Mouse (Mus musculus): ENCODE results near the gene Ooep. TPM values are rescaled to one million over a fixed set of nuclear protein-coding genes. Genes with fewer than 3 reads are reported as not detected.
"Not testable (repeated sequence)": the region's sequence is repeated elsewhere in the genome, so short reads cannot be mapped to it uniquely, and the experiment has no call there.

Ooep gene
- polyA plus RNA-seq, 1 experiment from 2014 or later, result 1.4 TPM

DNA sequence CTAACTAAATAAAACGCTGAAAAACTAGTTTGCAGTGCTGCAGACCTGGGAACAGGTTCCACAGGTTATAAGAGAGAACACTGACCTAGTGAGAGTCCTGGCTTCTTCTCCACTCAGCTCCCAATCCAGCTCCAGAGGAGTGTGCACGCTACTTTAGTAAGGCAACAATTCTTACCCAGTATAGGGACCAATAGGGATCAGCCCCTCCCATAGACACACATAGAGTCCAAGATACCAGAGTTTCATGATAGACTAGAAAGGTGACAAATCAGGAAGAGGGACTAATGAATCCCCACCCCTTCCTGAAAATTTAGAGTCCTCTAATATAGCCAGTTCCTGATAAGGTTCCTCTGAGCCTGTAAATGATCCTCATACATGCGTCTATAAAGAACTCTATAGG is 31.5 kb downstream of the Ooep start:
- Histone ChIP-seq H3K4me2 (no peak overlapping the region), H3K4me1 (ENCODE audit: control insufficient read depth, insufficient read depth, low read length) (no peaks in the 10 kb centered on the region), H3K9ac (ENCODE audit: low read length) (no peak overlapping the region), H3K36me3 (ENCODE audit: control insufficient read depth, insufficient read depth, low read length) (no peaks in the 10 kb centered on the region), H3K27me3 (ENCODE audit: control insufficient read depth, insufficient read depth, low read length) (no peaks in the 10 kb centered on the region), H3K27ac (ENCODE audit: low read depth, low read length) (no peak overlapping the region), H3K4me3 (ENCODE audit: low read depth, low read length) (no peak overlapping the region), H3K9me3 (ENCODE audit: control insufficient read depth, low read length) (no peaks in the 10 kb centered on the region)
- no peak for DNase-seq (ENCODE audit: low spot score, missing footprints)
- 72% methylated on average over 3 of the region's 3 CpGs for WGBS
- ATAC-seq (ENCODE audit: low FRiP score), result no peak

GRCm38 (mm10) chr9:78345235-78345634 is 33.3 kb downstream of the Ooep start:
- H3K4me1 ChIP-seq (ENCODE audit: control insufficient read depth, insufficient read depth, low read length); H3K4me3 ChIP-seq (ENCODE audit: low read depth, low read length); H3K27me3 ChIP-seq (ENCODE audit: control insufficient read depth, insufficient read depth, low read length); H3K4me2 ChIP-seq; DNase-seq (ENCODE audit: low spot score, missing footprints); H3K27ac ChIP-seq (ENCODE audit: low read depth, low read length); H3K9me3 ChIP-seq (ENCODE audit: control insufficient read depth, low read length); ATAC-seq (ENCODE audit: low FRiP score); H3K9ac ChIP-seq (ENCODE audit: low read length); H3K36me3 ChIP-seq (ENCODE audit: control insufficient read depth, insufficient read depth, low read length): not testable (repeated sequence)
- WGBS, result 74% methylated on average over 4 of the region's 4 CpGs

GRCm38 (mm10) chr9:78343055-78343454 is 35.5 kb downstream of the Ooep start:
- DNase-seq (ENCODE audit: low spot score, missing footprints); H3K4me2 ChIP-seq; ATAC-seq (ENCODE audit: low FRiP score); H3K9me3 ChIP-seq (ENCODE audit: control insufficient read depth, low read length); H3K4me1 ChIP-seq (ENCODE audit: control insufficient read depth, insufficient read depth, low read length); H3K27me3 ChIP-seq (ENCODE audit: control insufficient read depth, insufficient read depth, low read length); H3K36me3 ChIP-seq (ENCODE audit: control insufficient read depth, insufficient read depth, low read length); H3K9ac ChIP-seq (ENCODE audit: low read length); H3K27ac ChIP-seq (ENCODE audit: low read depth, low read length); H3K4me3 ChIP-seq (ENCODE audit: low read depth, low read length): not testable (repeated sequence)
- WGBS, result 86% methylated on average over 9 of the region's 9 CpGs

GRCm38 (mm10) chr9:78342494-78342893 is 36.0 kb downstream of the Ooep start:
- ATAC-seq (ENCODE audit: low FRiP score); H3K4me2 ChIP-seq; H3K4me1 ChIP-seq (ENCODE audit: control insufficient read depth, insufficient read depth, low read length); H3K4me3 ChIP-seq (ENCODE audit: low read depth, low read length); H3K27ac ChIP-seq (ENCODE audit: low read depth, low read length); H3K9ac ChIP-seq (ENCODE audit: low read length); DNase-seq (ENCODE audit: low spot score, missing footprints); H3K9me3 ChIP-seq (ENCODE audit: control insufficient read depth, low read length); H3K36me3 ChIP-seq (ENCODE audit: control insufficient read depth, insufficient read depth, low read length); H3K27me3 ChIP-seq (ENCODE audit: control insufficient read depth, insufficient read depth, low read length): not testable (repeated sequence)
- 91% methylated on average over 4 of the region's 4 CpGs for WGBS

GRCm38 (mm10) chr9:78340324-78340723 is 38.2 kb downstream of the Ooep start:
- not testable (repeated sequence) for H3K4me1 ChIP-seq (ENCODE audit: control insufficient read depth, insufficient read depth, low read length); H3K9ac ChIP-seq (ENCODE audit: low read length); H3K27me3 ChIP-seq (ENCODE audit: control insufficient read depth, insufficient read depth, low read length); H3K4me3 ChIP-seq (ENCODE audit: low read depth, low read length); ATAC-seq (ENCODE audit: low FRiP score); H3K9me3 ChIP-seq (ENCODE audit: control insufficient read depth, low read length); H3K27ac ChIP-seq (ENCODE audit: low read depth, low read length); H3K4me2 ChIP-seq; H3K36me3 ChIP-seq (ENCODE audit: control insufficient read depth, insufficient read depth, low read length)
- DNase-seq (ENCODE audit: low spot score, missing footprints), result peak; percentile 91
- 13% methylated on average over 8 of the region's 8 CpGs for WGBS

DNA sequence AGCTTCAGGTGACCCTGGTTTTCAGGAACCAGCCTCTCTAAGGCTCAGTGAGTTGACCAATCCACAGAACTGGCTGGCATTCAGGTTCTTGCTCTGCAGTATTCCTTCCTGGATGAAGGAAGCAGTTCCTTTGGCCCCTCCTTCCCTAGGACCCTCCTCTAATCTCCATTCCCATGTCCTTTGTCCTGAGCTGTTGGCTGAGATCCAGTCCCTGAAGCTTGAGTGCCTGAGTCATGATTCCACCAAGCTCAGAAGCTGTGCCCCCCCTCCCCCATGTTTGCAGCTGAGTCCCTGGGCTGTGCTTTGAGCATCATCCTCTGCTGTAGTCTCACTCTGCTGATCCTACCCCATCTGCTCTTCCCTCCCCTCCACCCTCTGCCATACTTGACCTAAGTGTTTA is 41.5 kb downstream of the Ooep start:
- not testable (repeated sequence) for ATAC-seq (ENCODE audit: low FRiP score); H3K4me2 ChIP-seq; DNase-seq (ENCODE audit: low spot score, missing footprints)

DNA sequence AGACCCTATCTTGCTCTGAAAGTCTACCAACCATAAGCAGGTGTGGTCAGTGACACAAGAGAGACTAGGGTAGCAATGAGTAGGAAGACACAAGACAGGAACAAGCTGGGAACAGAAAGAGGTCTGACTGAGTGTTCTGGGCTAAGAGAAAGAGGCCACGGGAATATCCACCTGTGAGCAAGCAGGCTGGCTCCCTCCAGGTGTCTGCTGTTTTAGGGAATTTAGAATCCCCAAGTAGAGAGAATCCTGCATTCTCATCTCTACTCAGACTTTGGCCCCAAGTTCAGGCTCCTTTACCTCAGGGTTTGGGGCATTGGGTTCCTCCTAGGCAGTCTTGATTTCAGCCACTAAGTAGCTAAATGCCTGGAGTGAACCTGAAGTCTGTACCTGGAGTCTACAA is 51.2 kb downstream of the Ooep start, which contains the start of gene Omt2b:
Gene Omt2b, plus strand, starts transcription at position 301 of the 400 bp plus-strand sequence.
- ATAC-seq (ENCODE audit: low FRiP score); H3K9ac ChIP-seq (ENCODE audit: low read length): not testable (repeated sequence)

More for the DNA sequence above, 41.5 kb downstream of the Ooep start:
- H3K4me3 ChIP-seq (ENCODE audit: low read depth, low read length); H3K36me3 ChIP-seq (ENCODE audit: control insufficient read depth, insufficient read depth, low read length); H3K9me3 ChIP-seq (ENCODE audit: control insufficient read depth, low read length); H3K4me1 ChIP-seq (ENCODE audit: control insufficient read depth, insufficient read depth, low read length); H3K27ac ChIP-seq (ENCODE audit: low read depth, low read length); H3K9ac ChIP-seq (ENCODE audit: low read length); H3K27me3 ChIP-seq (ENCODE audit: control insufficient read depth, insufficient read depth, low read length): not testable (repeated sequence)

More for the DNA sequence above, 51.2 kb downstream of the Ooep start, which contains the start of gene Omt2b:
- H3K4me1 ChIP-seq (ENCODE audit: control insufficient read depth, insufficient read depth, low read length); H3K36me3 ChIP-seq (ENCODE audit: control insufficient read depth, insufficient read depth, low read length); H3K4me2 ChIP-seq; H3K27ac ChIP-seq (ENCODE audit: low read depth, low read length); H3K27me3 ChIP-seq (ENCODE audit: control insufficient read depth, insufficient read depth, low read length); H3K9me3 ChIP-seq (ENCODE audit: control insufficient read depth, low read length); H3K4me3 ChIP-seq (ENCODE audit: low read depth, low read length); DNase-seq (ENCODE audit: low spot score, missing footprints): not testable (repeated sequence)
- WGBS, result no CpG with 5 or more reads among the region's 1 CpGs

Other genes starting within 250 kb of the Ooep start
- 24.9 and 27.2 TPM in 2 replicates for gene Gsta4, start 196.0 kb downstream of the Ooep start, polyA plus RNA-seq (2014; fragmentation: Nextera tagmentation; extraction: Ambion mirVana)
- not detected in 2 replicates for gene Gsta1, start 148.1 kb downstream of the Ooep start, polyA plus RNA-seq (2014; fragmentation: Nextera tagmentation; extraction: Ambion mirVana)
- gene Gm3776, start 121.6 kb downstream of the Ooep start, polyA plus RNA-seq (2014; fragmentation: Nextera tagmentation; extraction: Ambion mirVana), result not detected in 2 replicates
- not detected in 2 replicates for gene Gm10639, start 88.8 kb downstream of the Ooep start, polyA plus RNA-seq (2014; fragmentation: Nextera tagmentation; extraction: Ambion mirVana)
- not detected in 2 replicates for gene Omt2a, start 63.9 kb downstream of the Ooep start, polyA plus RNA-seq (2014; fragmentation: Nextera tagmentation; extraction: Ambion mirVana)
- gene Omt2b, start 51.1 kb downstream of the Ooep start, polyA plus RNA-seq (2014; fragmentation: Nextera tagmentation; extraction: Ambion mirVana), result not detected in 2 replicates
- not detected in 2 replicates for gene Gsta2, start 22.9 kb downstream of the Ooep start, polyA plus RNA-seq (2014; fragmentation: Nextera tagmentation; extraction: Ambion mirVana)
- 0.25 and 0.76 TPM in 2 replicates for gene Dppa5a, start 10.5 kb downstream of the Ooep start, polyA plus RNA-seq (2014; fragmentation: Nextera tagmentation; extraction: Ambion mirVana)
- gene Ddx43, start 17.1 kb upstream of the Ooep start, polyA plus RNA-seq (2014; fragmentation: Nextera tagmentation; extraction: Ambion mirVana), result 0.11 and 0.56 TPM in 2 replicates
- gene Cgas, start 64.5 kb upstream of the Ooep start, polyA plus RNA-seq (2014; fragmentation: Nextera tagmentation; extraction: Ambion mirVana), result 0.51 and 0.63 TPM in 2 replicates
- gene Mto1, start 69.5 kb upstream of the Ooep start, polyA plus RNA-seq (2014; fragmentation: Nextera tagmentation; extraction: Ambion mirVana), result 26.0 and 28.3 TPM in 2 replicates
- gene Gm17324, start 70.1 kb upstream of the Ooep start, polyA plus RNA-seq (2014; fragmentation: Nextera tagmentation; extraction: Ambion mirVana), result 0.52 and 1.1 TPM in 2 replicates
- gene Eef1a1, start 110.4 kb upstream of the Ooep start, polyA plus RNA-seq (2014; fragmentation: Nextera tagmentation; extraction: Ambion mirVana), result 4,628 and 4,661 TPM in 2 replicates
- gene Slc17a5, start 209.3 kb upstream of the Ooep start, polyA plus RNA-seq (2014; fragmentation: Nextera tagmentation; extraction: Ambion mirVana), result 9.8 and 12.3 TPM in 2 replicates
- gene Cd109, start 236.8 kb upstream of the Ooep start, polyA plus RNA-seq (2014; fragmentation: Nextera tagmentation; extraction: Ambion mirVana), result 6.2 and 6.7 TPM in 2 replicates